Mouse (Mus musculus) cerebellum, adult (tissue): ENCODE data around the gene Sf3a2.
A peak's percentile ranks its signal among the peaks of the same experiment; 100 is the strongest.

ENCODE experiments used
- ATAC-seq: cut with Nextera tagmentation; 2 replicates; pipeline ENCODE4 v1.9.2; 2017; ENCODE audit warnings: mild to moderate bottlenecking, moderate library complexity, mixed read lengths; ENCODE audit not compliant: insufficient number of reproducible peaks, low FRiP score, low TSS enrichment

Sf3a2 gene

GRCm38 (mm10) chr10:80774981-80775380, 23.0 kb upstream of the Sf3a2 start:
- ATAC-seq, result no peak; the same call in 1 of the 2 replicates

- peak; percentile 34; the same call in 1 of the 2 replicates for ATAC-seq
Measured at GRCm38 (mm10) chr10:80775731-80776130, 22.3 kb upstream of the Sf3a2 start.

- ATAC-seq, result no peak
Measured at GRCm38 (mm10) chr10:80776358-80776869, 21.6 kb upstream of the Sf3a2 start.

GRCm38 (mm10) chr10:80777123-80777522, 20.9 kb upstream of the Sf3a2 start:
- ATAC-seq, result no peak

GRCm38 (mm10) chr10:80779565-80779964, 18.4 kb upstream of the Sf3a2 start:
- no peak for ATAC-seq

GRCm38 (mm10) chr10:80784302-80784701, 13.7 kb upstream of the Sf3a2 start:
- ATAC-seq, result no peak

- ATAC-seq, result no peak
Measured at GRCm38 (mm10) chr10:80784871-80785270, 13.1 kb upstream of the Sf3a2 start.

- ATAC-seq, result no peak
Measured at GRCm38 (mm10) chr10:80785963-80786362, 12.0 kb upstream of the Sf3a2 start.

- no peak for ATAC-seq
Measured at GRCm38 (mm10) chr10:80787517-80787916, 10.5 kb upstream of the Sf3a2 start.

- ATAC-seq, result no peak
Measured at GRCm38 (mm10) chr10:80790761-80791404, 7.1 kb upstream of the Sf3a2 start.

- no peak; the same call in 1 of the 2 replicates for ATAC-seq
Measured at GRCm38 (mm10) chr10:80791476-80792174, 6.4 kb upstream of the Sf3a2 start.

GRCm38 (mm10) chr10:80792175-80793032, 5.6 kb upstream of the Sf3a2 start:
- ATAC-seq, result peak; percentile 68; the same call in 1 of the 2 replicates

GRCm38 (mm10) chr10:80793033-80793784, 4.8 kb upstream of the Sf3a2 start:
- peak; percentile 16; the same call in 1 of the 2 replicates for ATAC-seq

GRCm38 (mm10) chr10:80793803-80794202, 4.2 kb upstream of the Sf3a2 start:
- no peak for ATAC-seq

- ATAC-seq, result no peak
Measured at GRCm38 (mm10) chr10:80794750-80795149, 3.2 kb upstream of the Sf3a2 start.

GRCm38 (mm10) chr10:80796307-80796848, 1.6 kb upstream of the Sf3a2 start:
- no peak for ATAC-seq

- peak; percentile 28; the same call in 1 of the 2 replicates for ATAC-seq
Measured at GRCm38 (mm10) chr10:80797186-80798149, 530 bp upstream of the Sf3a2 start.

- ATAC-seq, result no peak
Measured at GRCm38 (mm10) chr10:80799070-80799566, 1.1 kb downstream of the Sf3a2 start.
